Comparison of ENCODE assay signal across 9 mouse cellular contexts in genomic region chr2:122753739-122754343, GRCm38 (mm10). TPM values are rescaled to one million over a fixed set of nuclear protein-coding genes. Genes with fewer than 3 reads are reported as not detected.
DNase-seq lines count a peak whose midpoint lies in the region; ATAC-seq lines count a peak whose summit lies in the region.
"Had no signal": no experiment of that assay in that cellular context is flagged by ENCODE, and none has a peak within 500 bp of the region (broad histone marks: within the 10 kb centered on the region; RNA-seq: fewer than 3 reads in every experiment).

No protein-coding gene starts in this region.

- H3K9ac ChIP-seq in heart, embryonic 12.5 days: no peak overlapping the region
- H3K9ac ChIP-seq in hindbrain, embryonic 11.5 days (ENCODE audit: low read depth, low read length): no peak overlapping the region
- H3K9ac ChIP-seq: limb, embryonic 15.5 days had no signal

- peak; percentile 25 to 77 for DNase-seq in heart, adult 18-20 months
- DNase-seq in adrenal gland, postnatal 10 days: peak; percentile 75
- DNase-seq in embryo, embryonic 11.5 days (ENCODE audit: low read depth, low spot score): peak; percentile 17
- DNase-seq in hindbrain, embryonic 11.5 days (ENCODE audit: low spot score): peak; percentile 86
- DNase-seq in layer of hippocampus, postnatal 14 days (ENCODE audit: low spot score in 2 of 2): peak; percentile 31 to 54
- peak; percentile 72 for DNase-seq in right cerebral cortex, postnatal 4 days

- peaks cover 3% of the 10 kb centered on the region; the same call in 1 of the 2 replicates for H3K27me3 ChIP-seq in heart, embryonic 12.5 days (replicated peaks)
- H3K27me3 ChIP-seq in hindbrain, embryonic 11.5 days (ENCODE audit: control insufficient read depth, insufficient read depth, low read length): no peaks in the 10 kb centered on the region
- H3K27me3 ChIP-seq: limb, embryonic 15.5 days had no signal

- no peaks in the 10 kb centered on the region for H3K9me3 ChIP-seq in heart, embryonic 12.5 days (replicated peaks)
- H3K9me3 ChIP-seq in hindbrain, embryonic 11.5 days (ENCODE audit: control insufficient read depth, low read length): no peaks in the 10 kb centered on the region
- H3K9me3 ChIP-seq: limb, embryonic 15.5 days had no signal

- H3K4me1 ChIP-seq in heart, embryonic 12.5 days (replicated peaks): no peaks in the 10 kb centered on the region
- H3K4me1 ChIP-seq in hindbrain, embryonic 11.5 days (replicated peaks; ENCODE audit: control insufficient read depth, insufficient read depth, low read length): no peaks in the 10 kb centered on the region
- H3K4me1 ChIP-seq: limb, embryonic 15.5 days had no signal

- 12% methylated on average over 7 of the region's 7 CpGs for WGBS in heart, embryonic 12.5 days
- 22% methylated on average over 7 of the region's 7 CpGs for WGBS in hindbrain, embryonic 11.5 days

- H3K27ac ChIP-seq in heart, embryonic 12.5 days (ENCODE audit: poor library complexity, severe bottlenecking): no peak overlapping the region
- H3K27ac ChIP-seq in hindbrain, embryonic 11.5 days (ENCODE audit: low read depth, low read length): no peak overlapping the region
- H3K27ac ChIP-seq: limb, embryonic 15.5 days had no signal

- H3K4me2 ChIP-seq in heart, embryonic 12.5 days: no peak overlapping the region
- no peak overlapping the region for H3K4me2 ChIP-seq in hindbrain, embryonic 11.5 days (replicated peaks; ENCODE audit: low read depth, low read length)
- H3K4me2 ChIP-seq: limb, embryonic 15.5 days had no signal

- H3K36me3 ChIP-seq in heart, embryonic 12.5 days: peaks cover 9% of the 10 kb centered on the region; the same call in 1 of the 2 replicates
- H3K36me3 ChIP-seq in hindbrain, embryonic 11.5 days (ENCODE audit: control insufficient read depth, insufficient read depth, low read length): no peaks in the 10 kb centered on the region

- no peak for ATAC-seq in heart, embryonic 12.5 days (ENCODE audit: insufficient number of reproducible peaks, low FRiP score)
- ATAC-seq in hindbrain, embryonic 11.5 days (ENCODE audit: low FRiP score): no peak
- ATAC-seq in megakaryocyte-erythroid progenitor cell, adult 5-6 weeks (replicated peaks; ENCODE audit: low FRiP score, low TSS enrichment, poor library complexity, severe bottlenecking): peak; percentile 88

- no peak overlapping the region for H3K4me3 ChIP-seq in heart, embryonic 12.5 days
- no peak overlapping the region for H3K4me3 ChIP-seq in hindbrain, embryonic 11.5 days (ENCODE audit: low read depth, low read length)
- H3K4me3 ChIP-seq: limb, embryonic 15.5 days had no signal

RNA-seq across cellular contexts. Expression of gene Sqor, which starts 11.2 kb away (rescaled TPM):
- 10 to 100 TPM; 50.1 to 58.4 TPM for total RNA-seq in heart, adult 18-20 months (2021)
- polyA plus RNA-seq in heart, embryonic 12.5 days (2016; fragmentation: Nextera tagmentation; extraction: Ambion mirVana): 3.0 and 5.4 TPM in 2 replicates
- total RNA-seq in adrenal gland, postnatal 10 days (2021): 10 to 100 TPM; 45.4 to 59.1 TPM
- 2.9 and 3.7 TPM in 2 replicates for polyA plus RNA-seq in hindbrain, embryonic 11.5 days (2014; fragmentation: Nextera tagmentation; extraction: Ambion mirVana)
- total RNA-seq in layer of hippocampus, postnatal 14 days (2021): 1 to 10 TPM; 5.3 to 6.5 TPM
- total RNA-seq in megakaryocyte-erythroid progenitor cell, adult 5-6 weeks (2014; fragmentation: Nextera tagmentation): 42.0 and 58.0 TPM in 2 replicates
- 32.6 and 48.8 TPM in 2 replicates for total RNA-seq in megakaryocyte-erythroid progenitor cell, adult 5-6 weeks (2017)

RNA-seq across cellular contexts. Expression of gene Bloc1s6, which starts 15.5 kb away (rescaled TPM):
- 10 to 100 TPM; 28.8 to 32.3 TPM for total RNA-seq in heart, adult 18-20 months (2021)
- 34.3 and 38.1 TPM in 2 replicates for polyA plus RNA-seq in heart, embryonic 12.5 days (2016; fragmentation: Nextera tagmentation; extraction: Ambion mirVana)
- total RNA-seq in adrenal gland, postnatal 10 days (2021): 10 to 100 TPM; 21.8 to 27.6 TPM
- 66.6 and 69.0 TPM in 2 replicates for polyA plus RNA-seq in hindbrain, embryonic 11.5 days (2014; fragmentation: Nextera tagmentation; extraction: Ambion mirVana)
- total RNA-seq in layer of hippocampus, postnatal 14 days (2021): 10 to 100 TPM; 31.0 to 31.7 TPM
- 14.7 and 16.3 TPM in 2 replicates for total RNA-seq in megakaryocyte-erythroid progenitor cell, adult 5-6 weeks (2014; fragmentation: Nextera tagmentation)
- 21.1 and 27.6 TPM in 2 replicates for total RNA-seq in megakaryocyte-erythroid progenitor cell, adult 5-6 weeks (2017)

RNA-seq across cellular contexts. Expression of gene Slc30a4, which starts 51.4 kb away (rescaled TPM):
- 1 to 10 TPM; 7.4 to 7.7 TPM for total RNA-seq in heart, adult 18-20 months (2021)
- polyA plus RNA-seq in heart, embryonic 12.5 days (2016; fragmentation: Nextera tagmentation; extraction: Ambion mirVana): 9.8 and 10.0 TPM in 2 replicates
- 10 to 100 TPM; 22.9 to 23.9 TPM for total RNA-seq in adrenal gland, postnatal 10 days (2021)
- 7.9 and 12.3 TPM in 2 replicates for polyA plus RNA-seq in hindbrain, embryonic 11.5 days (2014; fragmentation: Nextera tagmentation; extraction: Ambion mirVana)
- 10 to 100 TPM; 26.1 to 28.1 TPM for total RNA-seq in layer of hippocampus, postnatal 14 days (2021)
- total RNA-seq in megakaryocyte-erythroid progenitor cell, adult 5-6 weeks (2014; fragmentation: Nextera tagmentation): 0.59 and 0.64 TPM in 2 replicates
- total RNA-seq in megakaryocyte-erythroid progenitor cell, adult 5-6 weeks (2017): 1.0 and 1.2 TPM in 2 replicates

Comparison
In these comparisons a context has a peak if more than half of its experiments do, and no peak if none do; other contexts are left out.
1. DNase-seq: peak in every context shown above with its lines; median percentile 86 in hindbrain, embryonic 11.5 days; 75 in adrenal gland, postnatal 10 days; 72 in right cerebral cortex, postnatal 4 days; 51 in heart, adult 18-20 months; 42 in layer of hippocampus, postnatal 14 days; 17 in embryo, embryonic 11.5 days.
2. RNA of gene Sqor, which starts 11.2 kb away (total RNA-seq): 45.4 to 59.1 TPM in adrenal gland, postnatal 10 days, 50.1 to 58.4 TPM in heart, adult 18-20 months and 32.6 to 58.0 TPM in megakaryocyte-erythroid progenitor cell, adult 5-6 weeks; 5.3 to 6.5 TPM in layer of hippocampus, postnatal 14 days; every median in the first group is over 4 times any median in the second.